Mouse (Mus musculus): Measurements from ENCODE around the gene Eipr1. TPM values are rescaled to one million over a fixed set of nuclear protein-coding genes. Genes with fewer than 3 reads are reported as not detected.
"Not testable (repeated sequence)": the region's sequence is repeated elsewhere in the genome, so short reads cannot be mapped to it uniquely, and the experiment has no call there.

Eipr1 gene
- polyA plus RNA-seq, 1 experiment from 2014 or later = 36.3 TPM

- Histone ChIP-seq H3K9me3 (ENCODE audit: control insufficient read depth, low read length) (no peaks in the 10 kb centered on the region), H3K27me3 (ENCODE audit: control insufficient read depth, insufficient read depth, low read length) (no peaks in the 10 kb centered on the region), H3K4me3 (ENCODE audit: low read depth, low read length) (no peak overlapping the region), H3K4me2 (ENCODE audit: low read depth, low read length, severe bottlenecking) (no peak overlapping the region), H3K36me3 (ENCODE audit: control insufficient read depth, insufficient read depth, low read length) (no peaks in the 10 kb centered on the region), H3K4me1 (replicated peaks; ENCODE audit: control insufficient read depth, insufficient read depth, low read length) (peaks cover 7% of the 10 kb centered on the region; the same call in 1 of the 2 replicates), H3K9ac (ENCODE audit: low read length) (no peak overlapping the region), H3K27ac (ENCODE audit: low read depth, low read length) (no peak overlapping the region)
- ATAC-seq (replicated peaks; ENCODE audit: low FRiP score) = no peak
- WGBS = 93% methylated on average over 5 of the region's 5 CpGs
- DNase-seq (ENCODE audit: low spot score) = no peak
Measured at GRCm38 (mm10) chr12:28909851-28910250, 158.2 kb downstream of the Eipr1 start.

- H3K9me3 ChIP-seq (ENCODE audit: control insufficient read depth, low read length) = no peaks in the 10 kb centered on the region
- no peaks in the 10 kb centered on the region for H3K36me3 ChIP-seq (ENCODE audit: control insufficient read depth, insufficient read depth, low read length)
- 72% methylated on average over 8 of the region's 8 CpGs for WGBS
- H3K4me1 ChIP-seq (replicated peaks; ENCODE audit: control insufficient read depth, insufficient read depth, low read length) = peaks cover 7% of the 10 kb centered on the region; the same call in 1 of the 2 replicates
- H3K27me3 ChIP-seq (ENCODE audit: control insufficient read depth, insufficient read depth, low read length) = no peaks in the 10 kb centered on the region
- H3K9ac ChIP-seq (ENCODE audit: low read length) = no peak overlapping the region
- H3K4me2 ChIP-seq (ENCODE audit: low read depth, low read length, severe bottlenecking) = no peak overlapping the region
- H3K4me3 ChIP-seq (ENCODE audit: low read depth, low read length) = no peak overlapping the region
- H3K27ac ChIP-seq (ENCODE audit: low read depth, low read length) = no peak overlapping the region
- ATAC-seq (replicated peaks; ENCODE audit: low FRiP score) (no peak), DNase-seq (ENCODE audit: low spot score) (no peak)
Measured at GRCm38 (mm10) chr12:28910568-28910967, 159.0 kb downstream of the Eipr1 start.

- Histone ChIP-seq H3K4me2 (ENCODE audit: low read depth, low read length, severe bottlenecking) (no peak overlapping the region), H3K9me3 (ENCODE audit: control insufficient read depth, low read length) (no peaks in the 10 kb centered on the region), H3K9ac (ENCODE audit: low read length) (no peak overlapping the region), H3K4me1 (replicated peaks; ENCODE audit: control insufficient read depth, insufficient read depth, low read length) (peaks cover 6% of the 10 kb centered on the region; the same call in 1 of the 2 replicates), H3K27ac (ENCODE audit: low read depth, low read length) (no peak overlapping the region), H3K27me3 (ENCODE audit: control insufficient read depth, insufficient read depth, low read length) (no peaks in the 10 kb centered on the region), H3K4me3 (ENCODE audit: low read depth, low read length) (no peak overlapping the region), H3K36me3 (ENCODE audit: control insufficient read depth, insufficient read depth, low read length) (no peaks in the 10 kb centered on the region)
- WGBS = 85% methylated on average over 18 of the region's 18 CpGs
- DNase-seq (ENCODE audit: low spot score) (no peak), ATAC-seq (replicated peaks; ENCODE audit: low FRiP score) (no peak)
Measured at GRCm38 (mm10) chr12:28912351-28912936, 160.8 kb downstream of the Eipr1 start.

GRCm38 (mm10) chr12:28913099-28913498, 161.5 kb downstream of the Eipr1 start:
- no peaks in the 10 kb centered on the region for H3K27me3 ChIP-seq (ENCODE audit: control insufficient read depth, insufficient read depth, low read length)
- no peak overlapping the region for H3K9ac ChIP-seq (ENCODE audit: low read length)
- 68% methylated on average over 3 of the region's 3 CpGs for WGBS
- no peak for ATAC-seq (replicated peaks; ENCODE audit: low FRiP score)
- H3K4me1 ChIP-seq (replicated peaks; ENCODE audit: control insufficient read depth, insufficient read depth, low read length) = peaks cover under 1% of the 10 kb centered on the region; the same call in 1 of the 2 replicates
- no peak overlapping the region for H3K4me3 ChIP-seq (ENCODE audit: low read depth, low read length)
- no peak overlapping the region for H3K4me2 ChIP-seq (ENCODE audit: low read depth, low read length, severe bottlenecking)
- no peak for DNase-seq (ENCODE audit: low spot score)
- H3K27ac ChIP-seq (ENCODE audit: low read depth, low read length) = no peak overlapping the region
- H3K9me3 ChIP-seq (ENCODE audit: control insufficient read depth, low read length) = no peaks in the 10 kb centered on the region
- no peaks in the 10 kb centered on the region for H3K36me3 ChIP-seq (ENCODE audit: control insufficient read depth, insufficient read depth, low read length)

- WGBS = 90% methylated on average over 1 of the region's 1 CpGs
- not testable (repeated sequence) for H3K9ac ChIP-seq (ENCODE audit: low read length); H3K4me2 ChIP-seq (ENCODE audit: low read depth, low read length, severe bottlenecking); DNase-seq (ENCODE audit: low spot score); ATAC-seq (replicated peaks; ENCODE audit: low FRiP score); H3K27me3 ChIP-seq (ENCODE audit: control insufficient read depth, insufficient read depth, low read length); H3K9me3 ChIP-seq (ENCODE audit: control insufficient read depth, low read length); H3K4me1 ChIP-seq (replicated peaks; ENCODE audit: control insufficient read depth, insufficient read depth, low read length); H3K4me3 ChIP-seq (ENCODE audit: low read depth, low read length); H3K27ac ChIP-seq (ENCODE audit: low read depth, low read length); H3K36me3 ChIP-seq (ENCODE audit: control insufficient read depth, insufficient read depth, low read length)
Measured at GRCm38 (mm10) chr12:28914056-28914455, 162.5 kb downstream of the Eipr1 start.

Other genes with a start within 250 kb of the Eipr1 start
- gene Dcdc2c, start 199.4 kb upstream of the Eipr1 start, polyA plus RNA-seq (2014; fragmentation: Nextera tagmentation; extraction: Ambion mirVana) = 0.21 and 0.31 TPM in 2 replicates
- not detected in 2 replicates for gene Allc, start 169.3 kb upstream of the Eipr1 start, polyA plus RNA-seq (2014; fragmentation: Nextera tagmentation; extraction: Ambion mirVana)
- not detected in 2 replicates for gene Colec11, start 128.4 kb upstream of the Eipr1 start, polyA plus RNA-seq (2014; fragmentation: Nextera tagmentation; extraction: Ambion mirVana)
- 626 and 751 TPM in 2 replicates for gene Rps7, start 115.8 kb upstream of the Eipr1 start, polyA plus RNA-seq (2014; fragmentation: Nextera tagmentation; extraction: Ambion mirVana)
- 27.6 and 30.4 TPM in 2 replicates for gene Rnaseh1, start 102.2 kb upstream of the Eipr1 start, polyA plus RNA-seq (2014; fragmentation: Nextera tagmentation; extraction: Ambion mirVana)
- 54.6 and 56.9 TPM in 2 replicates for gene Adi1, start 76.6 kb upstream of the Eipr1 start, polyA plus RNA-seq (2014; fragmentation: Nextera tagmentation; extraction: Ambion mirVana)
- 40.0 and 40.1 TPM in 2 replicates for gene Trappc12, start 1.3 kb upstream of the Eipr1 start, polyA plus RNA-seq (2014; fragmentation: Nextera tagmentation; extraction: Ambion mirVana)